Mouse (Mus musculus): ENCODE measurements around the gene Gm19426. TPM values are rescaled to one million over a fixed set of nuclear protein-coding genes. Genes with fewer than 3 reads are reported as not detected.

Gene Gm19426
- total and polyA plus RNA-seq, 3 experiments = not detected

Other genes with a start within 250 kb of the Gm19426 start
- gene Ctnnd1, start 92.9 kb downstream of the Gm19426 start, total RNA-seq (2012; rRNA removed) = 11.5 and 12.7 TPM in 2 replicates
- gene Ctnnd1, start 92.9 kb downstream of the Gm19426 start, polyA plus RNA-seq (2012; ENCODE audit: insufficient read depth in 1 of 2, insufficient read length in 2 of 2, low read depth in 1 of 2, low replicate concordance in 2 of 2, missing spikeins in 1 of 2) = 10 to 100 TPM in 1 of 2 experiments, not detected in 1; 31.6 TPM
- gene Btbd18, start 84.6 kb downstream of the Gm19426 start, total RNA-seq (2012; rRNA removed) = 0.04 TPM in 1 of 2 replicates, not detected in the other
- gene Btbd18, start 84.6 kb downstream of the Gm19426 start, polyA plus RNA-seq (2012; ENCODE audit: insufficient read depth in 1 of 2, insufficient read length in 2 of 2, low read depth in 1 of 2, low replicate concordance in 2 of 2, missing spikeins in 1 of 2) = under 1 TPM in 1 of 2 experiments, not detected in 1; 0.07 TPM
- gene Selenoh, start 72.9 kb downstream of the Gm19426 start, total RNA-seq (2012; rRNA removed) = 79.0 and 89.9 TPM in 2 replicates
- 10 to 100 TPM in 1 of 2 experiments, not detected in 1; 70.7 TPM for gene Selenoh, start 72.9 kb downstream of the Gm19426 start, polyA plus RNA-seq (2012; ENCODE audit: insufficient read depth in 1 of 2, insufficient read length in 2 of 2, low read depth in 1 of 2, low replicate concordance in 2 of 2, missing spikeins in 1 of 2)
- gene Gm28635, start 65.6 kb downstream of the Gm19426 start, total RNA-seq (2012; rRNA removed) = 0.19 TPM in 1 of 2 replicates, not detected in the other
- gene Gm28635, start 65.6 kb downstream of the Gm19426 start, polyA plus RNA-seq (2012; ENCODE audit: insufficient read depth in 1 of 2, insufficient read length in 2 of 2, low read depth in 1 of 2, low replicate concordance in 2 of 2, missing spikeins in 1 of 2) = not detected
- 13.9 and 18.8 TPM in 2 replicates for gene Med19, start 65.3 kb downstream of the Gm19426 start, total RNA-seq (2012; rRNA removed)
- 10 to 100 TPM in 1 of 2 experiments, not detected in 1; 26.0 TPM for gene Med19, start 65.3 kb downstream of the Gm19426 start, polyA plus RNA-seq (2012; ENCODE audit: insufficient read depth in 1 of 2, insufficient read length in 2 of 2, low read depth in 1 of 2, low replicate concordance in 2 of 2, missing spikeins in 1 of 2)
- gene Tmx2, start 64.5 kb downstream of the Gm19426 start, total RNA-seq (2012; rRNA removed) = 54.2 and 66.8 TPM in 2 replicates
- gene Tmx2, start 64.5 kb downstream of the Gm19426 start, polyA plus RNA-seq (2012; ENCODE audit: insufficient read depth in 1 of 2, insufficient read length in 2 of 2, low read depth in 1 of 2, low replicate concordance in 2 of 2, missing spikeins in 1 of 2) = 10 to 100 TPM in 1 of 2 experiments, not detected in 1; 64.6 TPM
- 26.4 and 29.3 TPM in 2 replicates for gene Zdhhc5, start 28.5 kb downstream of the Gm19426 start, total RNA-seq (2012; rRNA removed)
- 10 to 100 TPM in 1 of 2 experiments, not detected in 1; 42.9 TPM for gene Zdhhc5, start 28.5 kb downstream of the Gm19426 start, polyA plus RNA-seq (2012; ENCODE audit: insufficient read depth in 1 of 2, insufficient read length in 2 of 2, low read depth in 1 of 2, low replicate concordance in 2 of 2, missing spikeins in 1 of 2)
- 27.1 and 29.1 TPM in 2 replicates for gene Clp1, start 16.3 kb downstream of the Gm19426 start, total RNA-seq (2012; rRNA removed)
- 10 to 100 TPM in 1 of 2 experiments, not detected in 1; 29.8 TPM for gene Clp1, start 16.3 kb downstream of the Gm19426 start, polyA plus RNA-seq (2012; ENCODE audit: insufficient read depth in 1 of 2, insufficient read length in 2 of 2, low read depth in 1 of 2, low replicate concordance in 2 of 2, missing spikeins in 1 of 2)
- gene Ypel4, start 9.6 kb downstream of the Gm19426 start, total RNA-seq (2012; rRNA removed) = not detected in 2 replicates
- gene Ypel4, start 9.6 kb downstream of the Gm19426 start, polyA plus RNA-seq (2012; ENCODE audit: insufficient read depth in 1 of 2, insufficient read length in 2 of 2, low read depth in 1 of 2, low replicate concordance in 2 of 2, missing spikeins in 1 of 2) = under 1 TPM in 1 of 2 experiments, not detected in 1; 0.06 TPM
- gene Serping1, start 31.8 kb upstream of the Gm19426 start, total RNA-seq (2012; rRNA removed) = not detected in 2 replicates
- not detected for gene Serping1, start 31.8 kb upstream of the Gm19426 start, polyA plus RNA-seq (2012; ENCODE audit: insufficient read depth in 1 of 2, insufficient read length in 2 of 2, low read depth in 1 of 2, low replicate concordance in 2 of 2, missing spikeins in 1 of 2)
- gene Ube2l6, start 55.2 kb upstream of the Gm19426 start, total RNA-seq (2012; rRNA removed) = 8.8 and 17.5 TPM in 2 replicates
- gene Ube2l6, start 55.2 kb upstream of the Gm19426 start, polyA plus RNA-seq (2012; ENCODE audit: insufficient read depth in 1 of 2, insufficient read length in 2 of 2, low read depth in 1 of 2, low replicate concordance in 2 of 2, missing spikeins in 1 of 2) = 10 to 100 TPM in 1 of 2 experiments, not detected in 1; 37.0 TPM
- gene Smtnl1, start 79.0 kb upstream of the Gm19426 start, total RNA-seq (2012; rRNA removed) = not detected in 2 replicates
- not detected for gene Smtnl1, start 79.0 kb upstream of the Gm19426 start, polyA plus RNA-seq (2012; ENCODE audit: insufficient read depth in 1 of 2, insufficient read length in 2 of 2, low read depth in 1 of 2, low replicate concordance in 2 of 2, missing spikeins in 1 of 2)
- 165 and 193 TPM in 2 replicates for gene Timm10, start 83.3 kb upstream of the Gm19426 start, total RNA-seq (2012; rRNA removed)
- 100 to 1,000 TPM in 1 of 2 experiments, not detected in 1; 129 TPM for gene Timm10, start 83.3 kb upstream of the Gm19426 start, polyA plus RNA-seq (2012; ENCODE audit: insufficient read depth in 1 of 2, insufficient read length in 2 of 2, low read depth in 1 of 2, low replicate concordance in 2 of 2, missing spikeins in 1 of 2)
- gene Slc43a1, start 95.2 kb upstream of the Gm19426 start, total RNA-seq (2012; rRNA removed) = 93.3 and 131 TPM in 2 replicates
- gene Slc43a1, start 95.2 kb upstream of the Gm19426 start, polyA plus RNA-seq (2012; ENCODE audit: insufficient read depth in 1 of 2, insufficient read length in 2 of 2, low read depth in 1 of 2, low replicate concordance in 2 of 2, missing spikeins in 1 of 2) = 100 to 1,000 TPM in 1 of 2 experiments, 10 to 100 TPM in 1; 69.8 to 108 TPM
- 0.12 TPM in 1 of 2 replicates, not detected in the other for gene Rtn4rl2, start 143.1 kb upstream of the Gm19426 start, total RNA-seq (2012; rRNA removed)
- gene Rtn4rl2, start 143.1 kb upstream of the Gm19426 start, polyA plus RNA-seq (2012; ENCODE audit: insufficient read depth in 1 of 2, insufficient read length in 2 of 2, low read depth in 1 of 2, low replicate concordance in 2 of 2, missing spikeins in 1 of 2) = 1 to 10 TPM in 1 of 2 experiments, not detected in 1; 1.1 TPM
- 82.5 and 91.5 TPM in 2 replicates for gene Slc43a3, start 192.9 kb upstream of the Gm19426 start, total RNA-seq (2012; rRNA removed)
- 10 to 100 TPM in 1 of 2 experiments, not detected in 1; 90.6 TPM for gene Slc43a3, start 192.9 kb upstream of the Gm19426 start, polyA plus RNA-seq (2012; ENCODE audit: insufficient read depth in 1 of 2, insufficient read length in 2 of 2, low read depth in 1 of 2, low replicate concordance in 2 of 2, missing spikeins in 1 of 2)
- gene Prg2, start 236.8 kb upstream of the Gm19426 start, total RNA-seq (2012; rRNA removed) = 0.42 TPM in 1 of 2 replicates, not detected in the other
- gene Prg2, start 236.8 kb upstream of the Gm19426 start, polyA plus RNA-seq (2012; ENCODE audit: insufficient read depth in 1 of 2, insufficient read length in 2 of 2, low read depth in 1 of 2, low replicate concordance in 2 of 2, missing spikeins in 1 of 2) = under 1 TPM in 1 of 2 experiments, not detected in 1; 0.17 TPM
- gene Prg3, start 244.6 kb upstream of the Gm19426 start, total RNA-seq (2012; rRNA removed) = not detected in 2 replicates
- gene Prg3, start 244.6 kb upstream of the Gm19426 start, polyA plus RNA-seq (2012; ENCODE audit: insufficient read depth in 1 of 2, insufficient read length in 2 of 2, low read depth in 1 of 2, low replicate concordance in 2 of 2, missing spikeins in 1 of 2) = not detected